Mouse (Mus musculus) neural tube, embryonic 15.5 days (tissue): ENCODE results near the gene Il22ra2. TPM values are rescaled to one million over a fixed set of nuclear protein-coding genes. Genes with fewer than 3 reads are reported as not detected.

Experiments used
- ATAC-seq: fragments of 200-750 bp; cut with Nextera tagmentation; 2 replicates; pipeline ENCODE4 v1.8.0; 2017; ENCODE audit warnings: mild to moderate bottlenecking, moderate TSS enrichment, moderate library complexity; ENCODE audit not compliant: low FRiP score
- H3K27ac ChIP-seq: fragments of 300-500 bp; sonication (generic); replicated peaks from 2 replicates; pipeline ENCODE4 v1.5.1; 2015; ENCODE audit warnings: mild to moderate bottlenecking, inconsistent platforms
- H3K27me3 ChIP-seq: fragments of 300-500 bp; sonication (generic); replicated peaks from 2 replicates; pipeline ENCODE4 v1.6.1; 2015; ENCODE audit warnings: inconsistent platforms
- H3K36me3 ChIP-seq: fragments of 300-500 bp; sonication (generic); 2 replicates; pipeline ENCODE4 v1.6.1; 2015; ENCODE audit warnings: inconsistent platforms
- H3K4me1 ChIP-seq: fragments of 300-500 bp; sonication (generic); 2 replicates; pipeline ENCODE4 v1.6.1; 2015; ENCODE audit warnings: inconsistent platforms
- H3K4me2 ChIP-seq: fragments of 300-500 bp; sonication (generic); 2 replicates; pipeline ENCODE4 v1.6.1; 2015; ENCODE audit warnings: inconsistent platforms, mild to moderate bottlenecking, moderate library complexity
- H3K4me3 ChIP-seq: fragments of 300-500 bp; sonication (generic); replicated peaks from 2 replicates; pipeline ENCODE4 v1.5.1; 2015; ENCODE audit warnings: mild to moderate bottlenecking, inconsistent platforms
- H3K9ac ChIP-seq: fragments of 300-500 bp; sonication (generic); replicated peaks from 2 replicates; pipeline ENCODE4 v1.6.1; 2015; ENCODE audit warnings: mild to moderate bottlenecking, inconsistent platforms
- H3K9me3 ChIP-seq: fragments of 300-500 bp; sonication (generic); replicated peaks from 2 replicates; pipeline ENCODE4 v1.6.1; 2016; ENCODE audit warnings: inconsistent platforms
- WGBS: fragments of 180-500 bp; shearing (Covaris S2); methylation state at CpG from one replicate; pipeline ENCODE4 v1.1.7; 2015; ENCODE audit warnings: mixed read lengths; 5-methylcytosine and 5-hydroxymethylcytosine counted together
- polyA plus RNA-seq: library from polyadenylated mRNA; unstranded; fragments of >200 nt; fragmentation: Nextera tagmentation; extraction: Ambion mirVana; gene quantifications from 2 replicates; pipeline ENCODE4 v1.2.1, GENCODE M21; 2015

Gene Il22ra2
- polyA plus RNA-seq, 1 experiment from 2014 or later: not detected

- Histone ChIP-seq H3K9ac (no peak overlapping the region), H3K4me1 (no peaks in the 10 kb centered on the region), H3K27me3 (no peaks in the 10 kb centered on the region), H3K4me3 (no peak overlapping the region), H3K36me3 (no peaks in the 10 kb centered on the region), H3K9me3 (no peaks in the 10 kb centered on the region), H3K4me2 (no peak overlapping the region), H3K27ac (no peak overlapping the region)
- ATAC-seq: no peak
- WGBS: 90% methylated on average over 5 of the region's 5 CpGs
Observed at GRCm38 (mm10) chr10:19659953-19660352, 38.2 kb downstream of the Il22ra2 start.

GRCm38 (mm10) chr10:19668973-19669372, 47.2 kb downstream of the Il22ra2 start:
- no peaks in the 10 kb centered on the region for H3K27me3 ChIP-seq
- no peaks in the 10 kb centered on the region for H3K36me3 ChIP-seq
- no peak overlapping the region for H3K27ac ChIP-seq
- ATAC-seq: no peak
- no peaks in the 10 kb centered on the region for H3K9me3 ChIP-seq
- no peaks in the 10 kb centered on the region for H3K4me1 ChIP-seq
- no peak overlapping the region for H3K4me3 ChIP-seq
- H3K9ac ChIP-seq: no peak overlapping the region
- H3K4me2 ChIP-seq: no peak overlapping the region
- 89% methylated on average over 5 of the region's 5 CpGs for WGBS

DNA sequence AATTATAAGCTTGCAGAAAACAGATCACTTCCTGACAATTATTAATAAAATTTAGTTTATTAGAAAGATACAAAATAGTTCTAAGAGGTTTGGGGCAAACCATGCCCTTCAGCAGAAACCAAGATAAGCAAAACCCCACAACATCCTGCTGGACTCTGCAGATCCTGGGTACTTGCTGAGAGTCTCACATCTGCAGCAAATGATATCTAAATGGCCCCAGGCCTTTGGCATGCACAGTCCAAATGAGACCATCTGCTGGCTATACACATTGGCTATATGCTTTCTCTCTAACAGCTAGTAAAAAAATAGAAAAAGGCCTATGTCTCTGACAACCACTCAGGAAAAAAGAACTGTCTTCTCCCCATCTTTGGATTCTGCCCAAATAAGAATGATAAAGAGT, 50.2 kb downstream of the Il22ra2 start:
- H3K4me2 ChIP-seq: no peak overlapping the region
- no peaks in the 10 kb centered on the region for H3K36me3 ChIP-seq
- no peak overlapping the region for H3K4me3 ChIP-seq
- no peaks in the 10 kb centered on the region for H3K4me1 ChIP-seq
- no peaks in the 10 kb centered on the region for H3K27me3 ChIP-seq
- H3K27ac ChIP-seq: no peak overlapping the region
- no peak overlapping the region for H3K9ac ChIP-seq
- ATAC-seq: no peak
- H3K9me3 ChIP-seq: no peaks in the 10 kb centered on the region

- H3K4me2 ChIP-seq: no peak overlapping the region
- 86% methylated on average over 1 of the region's 1 CpGs for WGBS
- H3K36me3 ChIP-seq: no peaks in the 10 kb centered on the region
- H3K4me1 ChIP-seq: no peaks in the 10 kb centered on the region
- H3K4me3 ChIP-seq: no peak overlapping the region
- H3K9ac ChIP-seq: no peak overlapping the region
- ATAC-seq: no peak
- no peaks in the 10 kb centered on the region for H3K9me3 ChIP-seq
- no peaks in the 10 kb centered on the region for H3K27me3 ChIP-seq
- no peak overlapping the region for H3K27ac ChIP-seq
Observed at GRCm38 (mm10) chr10:19673146-19673545, 51.3 kb downstream of the Il22ra2 start.

Other genes starting within 250 kb of the Il22ra2 start
- 24.6 and 48.5 TPM in 2 replicates for gene Ifngr1, start 30.0 kb upstream of the Il22ra2 start, polyA plus RNA-seq
- gene Il20ra, start 90.6 kb downstream of the Il22ra2 start, polyA plus RNA-seq: 1.2 and 1.6 TPM in 2 replicates
- 5.0 and 5.3 TPM in 2 replicates for gene Slc35d3, start 229.5 kb downstream of the Il22ra2 start, polyA plus RNA-seq